Mouse (Mus musculus) hindbrain, embryonic 10.5 days (tissue): ENCODE data around the gene Hoxa13. TPM values are rescaled to one million over a fixed set of nuclear protein-coding genes. Genes with fewer than 3 reads are reported as not detected.
A peak's percentile ranks its signal among the peaks of the same experiment; 100 is the strongest.

ENCODE experiments used
- DNase-seq: peaks from one replicate; pipeline ENCODE4 v3.0.0-alpha.2; 2017; ENCODE audit warnings: low spot score
- H3K27ac ChIP-seq: fragments of 300-500 bp; sonication (generic); 2 replicates; pipeline ENCODE4 v1.5.1; 2016; ENCODE audit warnings: mild to moderate bottlenecking, moderate library complexity
- H3K27me3 ChIP-seq: fragments of 300-500 bp; sonication (generic); 2 replicates; pipeline ENCODE4 v1.6.1; 2016; ENCODE audit warnings: mild to moderate bottlenecking; ENCODE audit not compliant: poor library complexity, insufficient read depth, severe bottlenecking
- H3K36me3 ChIP-seq: fragments of 300-500 bp; sonication (generic); 2 replicates; pipeline ENCODE4 v1.6.1; 2016; ENCODE audit warnings: mild to moderate bottlenecking, moderate library complexity
- H3K4me1 ChIP-seq: fragments of 300-500 bp; sonication (generic); replicated peaks from 2 replicates; pipeline ENCODE4 v1.6.1; 2016; ENCODE audit warnings: mild to moderate bottlenecking
- H3K4me3 ChIP-seq: fragments of 300-500 bp; sonication (generic); 2 replicates; pipeline ENCODE4 v1.5.1; 2016; ENCODE audit warnings: mild to moderate bottlenecking, moderate library complexity
- H3K9me3 ChIP-seq: fragments of 300-500 bp; sonication (generic); 2 replicates; pipeline ENCODE4 v1.6.1; 2016; ENCODE audit warnings: mild to moderate bottlenecking, moderate library complexity
- WGBS: fragments of 180-500 bp; shearing (Covaris S2); methylation state at CpG from one replicate; pipeline ENCODE4 v1.1.7; 2016; 5-methylcytosine and 5-hydroxymethylcytosine counted together
- polyA plus RNA-seq: library from polyadenylated mRNA; unstranded; fragments of >200 nt; fragmentation: Nextera tagmentation; extraction: Ambion mirVana; gene quantifications from 2 replicates; pipeline ENCODE4 v1.2.1, GENCODE M21; 2016

Gene Hoxa13
- polyA plus RNA-seq, 1 experiment from 2014 or later = not detected

DNA sequence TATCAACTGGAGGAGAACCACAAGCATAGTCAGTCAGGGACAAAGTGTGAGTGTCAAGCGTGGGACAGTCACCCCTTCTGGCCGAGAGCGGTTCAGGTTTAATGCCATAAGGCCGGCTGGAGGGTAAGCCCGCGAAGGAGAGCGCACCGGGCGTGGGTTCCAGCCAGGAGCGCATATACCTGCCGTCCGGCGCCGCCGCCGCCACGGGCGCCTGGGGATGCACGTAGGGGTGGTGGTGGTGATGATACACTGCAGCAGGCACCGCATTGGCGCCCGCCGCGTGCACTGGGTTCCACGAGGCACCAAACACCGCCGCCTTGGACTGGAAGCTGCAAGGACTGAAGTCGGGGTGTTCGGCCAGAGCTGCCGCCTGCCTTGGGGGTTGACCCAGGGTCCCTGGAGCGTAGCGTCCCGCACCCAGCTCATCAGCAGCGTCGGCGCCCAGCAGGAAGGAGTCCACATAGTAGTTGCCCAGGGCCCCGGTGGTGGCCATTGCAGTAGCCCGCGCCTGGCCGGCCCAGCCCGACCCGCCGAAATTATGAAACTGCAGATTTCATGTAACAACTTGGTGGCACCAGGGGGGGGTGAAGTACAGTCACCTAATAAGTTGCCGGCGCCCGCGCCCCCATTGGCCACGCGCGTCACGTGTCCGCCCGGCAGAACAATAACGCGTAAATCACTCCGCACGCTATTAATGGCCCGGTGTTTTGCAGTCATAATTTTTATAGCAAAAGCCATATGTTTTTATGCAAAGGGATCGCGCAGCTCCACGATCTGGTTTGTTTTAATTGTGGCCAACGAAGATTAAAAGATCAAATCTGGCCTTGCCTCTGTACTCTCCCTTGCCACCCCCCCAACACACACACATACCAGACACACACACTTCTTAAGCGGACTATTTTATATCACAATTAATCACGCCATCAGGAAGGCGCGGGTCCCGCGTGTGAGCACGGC, 34.8 kb downstream of the Hoxa13 start:
- Histone ChIP-seq H3K27me3 (peaks cover 100% of the 10 kb centered on the region), H3K36me3 (no peaks in the 10 kb centered on the region), H3K9me3 (no peaks in the 10 kb centered on the region), H3K4me3 (no peak overlapping the region), H3K27ac (no peak overlapping the region), H3K4me1 (peaks cover 16% of the 10 kb centered on the region)
- DNase-seq = no peak
- 3% methylated on average over 69 of the region's 69 CpGs for WGBS

DNA sequence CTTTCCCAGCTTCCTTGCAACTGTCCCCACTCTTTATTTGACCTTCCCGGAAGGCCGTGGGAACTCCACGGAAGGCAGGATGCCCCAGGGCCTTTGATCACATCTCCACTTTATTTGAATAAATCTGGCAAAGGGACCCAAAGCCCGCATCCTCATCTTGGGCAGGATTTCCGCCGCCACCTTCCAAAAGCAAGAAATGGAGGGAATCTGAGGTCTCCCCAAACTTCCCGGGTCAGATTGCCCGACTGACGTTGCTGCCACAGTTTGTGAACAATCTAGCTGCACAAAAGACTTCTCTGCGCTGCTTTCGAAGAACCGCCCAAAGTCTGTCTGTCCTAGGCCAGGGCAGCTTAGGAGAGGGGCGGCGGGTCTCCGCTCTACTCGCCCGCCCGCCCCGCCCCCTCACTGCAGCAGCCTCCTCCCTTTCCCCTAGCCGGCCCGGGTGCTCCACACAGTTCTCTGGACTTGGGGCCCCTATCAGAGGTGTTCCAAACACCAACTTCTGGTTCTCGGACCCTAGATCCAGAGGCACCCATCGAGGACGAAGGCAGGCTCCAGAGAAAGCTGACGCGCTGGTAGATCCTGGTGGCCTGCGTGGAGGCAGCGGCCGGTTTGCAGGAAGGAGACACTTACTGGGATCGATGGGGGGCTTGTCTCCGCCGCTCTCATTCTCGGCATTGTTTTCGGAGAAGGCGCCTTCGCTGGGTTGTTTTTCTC, 35.6 kb downstream of the Hoxa13 start:
- 2% methylated on average over 36 of the region's 36 CpGs for WGBS
- H3K36me3 ChIP-seq = no peaks in the 10 kb centered on the region
- no peak overlapping the region for H3K27ac ChIP-seq
- no peak overlapping the region for H3K4me3 ChIP-seq
- H3K4me1 ChIP-seq = peaks cover 16% of the 10 kb centered on the region
- no peak for DNase-seq
- no peaks in the 10 kb centered on the region for H3K9me3 ChIP-seq
- peaks cover 100% of the 10 kb centered on the region for H3K27me3 ChIP-seq

DNA sequence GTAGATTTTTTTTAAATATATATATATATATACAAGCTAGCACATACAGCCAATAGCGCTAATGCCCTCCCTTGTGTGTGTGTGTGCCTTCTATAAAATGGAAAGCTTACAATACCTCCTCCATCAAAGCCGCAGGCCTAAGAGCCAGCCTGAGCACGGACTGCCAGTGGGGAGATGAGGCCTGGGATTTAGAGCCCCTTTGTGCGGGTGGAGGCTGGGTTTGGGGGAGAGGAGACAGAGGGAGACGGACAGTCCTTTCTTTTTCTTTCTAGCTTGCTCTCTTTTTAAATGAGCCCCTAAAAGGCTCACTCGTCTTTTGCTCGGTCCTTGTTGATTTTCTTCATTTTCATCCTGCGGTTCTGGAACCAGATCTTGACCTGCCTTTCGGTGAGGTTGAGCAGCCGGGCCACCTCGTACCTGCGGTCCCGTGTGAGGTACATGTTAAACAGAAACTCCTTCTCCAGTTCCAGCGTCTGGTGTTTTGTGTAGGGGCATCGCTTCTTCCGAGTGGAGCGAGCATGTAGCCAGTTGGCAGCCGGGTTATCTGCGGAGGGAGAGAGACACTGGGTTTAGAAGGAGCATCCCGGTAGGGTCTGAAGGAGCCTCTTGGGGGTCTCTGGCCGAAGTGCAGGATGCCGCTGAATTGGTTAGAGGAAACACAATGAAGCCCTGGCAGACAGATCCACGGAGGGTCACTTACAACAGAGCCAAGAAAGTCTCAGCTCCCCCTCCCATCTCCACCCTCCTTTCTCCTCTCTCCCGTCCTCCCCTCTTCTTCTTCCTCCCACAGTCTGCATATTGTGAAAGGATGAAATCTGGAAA, 36.5 kb downstream of the Hoxa13 start:
- H3K36me3 ChIP-seq = no peaks in the 10 kb centered on the region
- peaks cover 100% of the 10 kb centered on the region for H3K27me3 ChIP-seq
- DNase-seq = no peak
- H3K27ac ChIP-seq = no peak overlapping the region
- peaks cover 16% of the 10 kb centered on the region for H3K4me1 ChIP-seq
- no peaks in the 10 kb centered on the region for H3K9me3 ChIP-seq
- H3K4me3 ChIP-seq = no peak overlapping the region
- WGBS = 2% methylated on average over 24 of the region's 24 CpGs

DNA sequence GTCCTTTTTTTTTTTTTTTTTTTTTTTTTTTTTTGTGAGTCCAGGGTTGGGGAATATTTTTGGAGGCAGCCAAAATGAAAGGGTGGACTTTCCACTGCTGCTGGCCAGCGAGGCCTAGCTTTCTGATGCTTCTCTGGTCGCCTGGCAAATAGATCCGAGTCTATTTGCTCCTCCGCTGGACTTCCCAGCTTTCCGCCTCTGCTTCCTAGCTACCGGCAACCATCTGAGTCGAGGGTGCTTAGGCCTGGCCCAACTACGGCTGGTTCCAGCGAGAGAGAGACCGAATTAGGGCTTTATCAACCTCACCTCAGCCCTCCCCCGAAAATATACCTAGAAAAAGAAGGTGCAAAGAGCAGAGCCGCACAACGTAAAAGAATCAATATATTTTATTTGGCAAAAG, 38.0 kb downstream of the Hoxa13 start:
- Histone ChIP-seq H3K4me1 (peaks cover 16% of the 10 kb centered on the region), H3K9me3 (no peaks in the 10 kb centered on the region), H3K27me3 (peaks cover 100% of the 10 kb centered on the region), H3K36me3 (no peaks in the 10 kb centered on the region), H3K4me3 (no peak overlapping the region), H3K27ac (no peak overlapping the region)
- no peak for DNase-seq
- 8% methylated on average over 13 of the region's 13 CpGs for WGBS

DNA sequence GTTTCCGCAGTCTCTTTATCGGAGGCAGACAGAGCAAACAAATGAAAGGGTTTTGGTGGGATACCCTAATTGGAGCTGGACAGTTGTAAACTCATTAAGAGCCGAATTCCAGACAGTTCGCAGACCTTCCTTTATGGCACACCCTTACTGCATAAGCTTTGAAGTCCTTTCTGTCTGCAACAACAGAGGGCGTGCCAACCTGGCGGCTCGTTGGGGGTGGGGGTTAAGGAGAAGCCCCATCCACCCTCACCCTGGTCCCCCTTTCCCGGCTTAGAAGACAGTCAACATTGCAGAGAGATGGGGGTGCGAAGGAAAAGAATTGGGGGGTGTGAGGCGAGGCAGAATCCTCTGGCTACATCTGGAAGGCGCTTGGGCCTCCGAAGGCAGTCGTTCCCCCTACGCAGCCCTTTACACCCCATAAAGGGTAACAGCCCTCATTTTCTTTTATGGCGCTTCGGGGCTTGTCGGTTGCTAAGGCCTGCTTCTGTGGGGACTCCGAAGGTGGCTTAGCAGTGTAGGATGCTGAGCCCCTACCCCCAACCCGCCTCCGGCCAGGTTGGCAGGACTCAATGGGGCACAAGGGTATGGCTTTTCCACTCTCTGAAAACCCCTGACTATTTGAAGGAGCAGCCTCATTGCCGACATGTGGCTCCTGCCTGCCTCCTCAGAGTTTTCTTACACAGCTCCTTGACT, 38.5 kb downstream of the Hoxa13 start:
- Histone ChIP-seq H3K27ac (no peak overlapping the region), H3K36me3 (no peaks in the 10 kb centered on the region), H3K9me3 (no peaks in the 10 kb centered on the region), H3K4me1 (peaks cover 22% of the 10 kb centered on the region), H3K4me3 (peak overlapping the region; percentile 53), H3K27me3 (peaks cover 100% of the 10 kb centered on the region)
- 7% methylated on average over 21 of the region's 21 CpGs for WGBS
- DNase-seq = no peak

DNA sequence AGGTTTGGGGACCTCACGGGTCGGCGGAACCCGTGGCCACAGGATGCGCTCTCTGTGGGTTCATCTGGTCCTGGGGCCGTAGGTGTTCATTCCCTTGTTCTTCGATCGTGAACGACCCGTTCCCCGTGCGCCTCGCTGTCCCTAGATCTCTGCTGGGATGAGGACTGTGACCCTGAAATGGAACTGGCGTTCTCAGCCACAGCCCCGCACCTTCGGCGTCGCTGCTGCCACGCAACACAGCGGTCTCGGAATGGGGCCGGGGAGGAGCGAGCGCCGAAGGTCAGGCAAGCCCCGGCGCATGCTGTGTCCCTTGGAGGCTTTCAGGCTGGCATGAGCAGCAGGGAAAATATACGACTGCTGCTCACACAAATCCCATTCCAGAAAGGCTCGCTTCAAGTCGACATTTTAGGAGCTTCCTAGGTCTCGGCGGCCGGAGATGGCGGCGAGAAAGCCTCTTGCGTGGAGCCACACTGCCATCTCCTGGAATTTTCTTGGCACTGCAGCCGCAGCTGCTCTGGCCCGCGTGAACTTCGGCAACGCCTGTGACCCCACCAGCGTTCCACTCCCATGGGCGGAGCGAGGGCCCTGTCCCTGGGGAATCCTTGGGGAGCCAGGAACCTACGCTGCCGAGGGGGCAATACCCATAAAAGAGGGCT, 39.2 kb downstream of the Hoxa13 start, which contains the start of gene Hoxa7:
Gene Hoxa7, minus strand, starts transcription at position 518 of the 656 bp plus-strand sequence.
- H3K9me3 ChIP-seq = no peaks in the 10 kb centered on the region
- peaks cover 26% of the 10 kb centered on the region for H3K4me1 ChIP-seq
- WGBS = 1% methylated on average over 46 of the region's 46 CpGs
- H3K27ac ChIP-seq = no peak within 1 kb of the TSS
- H3K4me3 ChIP-seq = peak within 1 kb of the TSS; percentile 53
- H3K36me3 ChIP-seq = no peaks in the 10 kb centered on the region
- peak; percentile 90 for DNase-seq
- peaks cover 100% of the 10 kb centered on the region for H3K27me3 ChIP-seq

DNA sequence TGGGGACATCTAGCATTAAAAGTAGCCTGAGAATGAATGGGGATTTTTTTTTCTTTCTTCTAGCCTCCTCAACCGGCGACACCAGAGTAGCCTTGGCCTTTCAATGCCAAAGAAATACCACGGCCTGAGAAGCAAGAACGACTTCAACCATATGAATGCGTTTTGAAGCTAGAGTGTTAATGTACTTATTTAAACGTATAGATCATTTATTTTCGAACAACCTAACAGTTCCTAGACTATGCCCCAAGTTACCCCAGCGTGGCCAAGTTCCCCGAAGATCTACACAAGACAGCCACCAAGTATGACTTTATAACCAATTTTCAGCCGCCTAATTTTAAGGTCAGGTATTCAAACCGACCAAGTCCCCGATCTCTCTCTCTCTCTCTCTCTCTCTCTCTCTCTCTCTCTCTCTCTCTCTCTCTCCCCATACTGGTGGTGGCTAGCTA, 39.8 kb downstream of the Hoxa13 start:
- Histone ChIP-seq H3K4me3 (peak overlapping the region; percentile 53), H3K27me3 (peaks cover 100% of the 10 kb centered on the region), H3K36me3 (no peaks in the 10 kb centered on the region), H3K4me1 (peaks cover 25% of the 10 kb centered on the region), H3K27ac (no peak overlapping the region), H3K9me3 (no peaks in the 10 kb centered on the region)
- 7% methylated on average over 12 of the region's 12 CpGs for WGBS
- no peak for DNase-seq

DNA sequence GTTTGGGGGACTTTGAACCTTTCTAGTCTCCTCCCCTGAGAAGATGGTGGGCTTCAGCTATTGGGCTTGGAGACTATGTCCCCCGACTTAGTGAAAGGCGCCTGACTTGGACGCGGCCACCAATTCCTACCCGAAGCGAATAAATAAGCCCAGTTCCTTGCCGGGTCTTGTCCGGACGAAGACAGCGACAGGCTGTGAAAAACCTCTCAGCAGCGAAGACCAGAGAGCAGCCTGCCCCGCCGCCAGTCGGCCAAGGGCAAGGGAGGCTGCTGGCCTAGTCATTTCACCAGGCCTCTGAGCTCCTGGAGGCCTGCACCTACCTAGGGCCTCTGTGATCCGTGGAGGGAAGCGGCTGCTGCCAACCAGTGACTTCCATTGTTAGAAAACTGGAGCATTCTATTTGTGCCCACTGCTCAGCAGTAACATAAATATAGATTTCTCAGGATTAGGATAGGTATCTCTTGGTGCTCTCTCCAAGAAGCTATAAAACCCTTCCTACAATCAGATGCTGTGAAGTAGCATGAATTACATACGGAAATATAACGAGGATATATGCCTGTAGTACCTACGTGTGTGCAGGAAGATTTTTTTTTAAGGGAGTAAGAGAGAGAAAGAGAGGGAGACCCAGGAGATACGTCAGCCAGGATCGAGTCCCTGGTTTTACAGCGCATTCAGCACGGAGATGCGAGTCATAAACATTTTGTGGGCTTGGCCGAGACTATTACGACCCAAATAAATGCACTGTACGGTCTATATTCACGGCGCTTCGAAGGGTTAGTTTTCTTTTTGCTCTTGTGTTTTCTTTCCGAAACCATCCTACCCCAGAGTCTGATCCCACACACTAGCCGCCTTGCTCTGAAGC, 40.4 kb downstream of the Hoxa13 start:
- Histone ChIP-seq H3K4me3 (no peak overlapping the region), H3K9me3 (no peaks in the 10 kb centered on the region), H3K36me3 (no peaks in the 10 kb centered on the region), H3K4me1 (peaks cover 22% of the 10 kb centered on the region), H3K27ac (no peak overlapping the region), H3K27me3 (peaks cover 100% of the 10 kb centered on the region)
- peak; percentile 67 for DNase-seq
- WGBS = 11% methylated on average over 32 of the region's 32 CpGs

DNA sequence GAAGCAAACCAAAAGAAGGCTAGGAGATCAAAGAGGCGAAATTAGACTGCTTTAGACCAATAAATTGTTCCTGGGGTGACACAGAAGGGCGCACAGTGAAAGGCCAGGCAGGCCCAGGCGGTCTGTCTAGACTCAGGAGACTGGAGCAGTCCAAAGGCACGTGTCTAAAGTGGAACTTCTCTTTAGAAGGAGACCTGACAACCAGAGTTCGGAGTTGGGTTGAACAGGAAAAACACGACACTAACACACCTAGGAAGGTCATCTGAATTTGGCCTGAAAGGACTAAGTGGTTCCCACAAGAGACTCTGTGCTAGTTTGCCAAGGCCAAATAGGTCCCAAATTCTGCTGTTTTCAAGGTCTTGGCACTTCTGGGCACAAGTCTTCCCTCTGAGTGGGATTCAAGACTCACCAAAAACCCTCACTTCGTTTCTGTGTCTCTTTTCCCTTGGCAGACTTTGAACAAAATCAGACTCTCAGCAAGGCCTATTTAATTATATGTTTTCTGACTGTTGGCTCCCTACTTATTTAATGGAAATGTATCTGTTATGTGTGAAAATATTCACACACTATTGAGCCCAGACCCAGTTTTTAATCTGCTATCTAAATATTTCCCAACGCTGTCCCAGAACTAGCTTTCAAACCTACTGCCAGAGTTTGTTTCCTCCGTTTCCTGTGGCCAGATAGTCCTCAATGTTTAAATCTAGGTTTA, 41.3 kb downstream of the Hoxa13 start:
- no peak for DNase-seq
- no peak overlapping the region for H3K4me3 ChIP-seq
- H3K4me1 ChIP-seq = peaks cover 22% of the 10 kb centered on the region
- 21% methylated on average over 9 of the region's 9 CpGs for WGBS
- H3K9me3 ChIP-seq = no peaks in the 10 kb centered on the region
- H3K27me3 ChIP-seq = peaks cover 100% of the 10 kb centered on the region
- no peaks in the 10 kb centered on the region for H3K36me3 ChIP-seq
- no peak overlapping the region for H3K27ac ChIP-seq

DNA sequence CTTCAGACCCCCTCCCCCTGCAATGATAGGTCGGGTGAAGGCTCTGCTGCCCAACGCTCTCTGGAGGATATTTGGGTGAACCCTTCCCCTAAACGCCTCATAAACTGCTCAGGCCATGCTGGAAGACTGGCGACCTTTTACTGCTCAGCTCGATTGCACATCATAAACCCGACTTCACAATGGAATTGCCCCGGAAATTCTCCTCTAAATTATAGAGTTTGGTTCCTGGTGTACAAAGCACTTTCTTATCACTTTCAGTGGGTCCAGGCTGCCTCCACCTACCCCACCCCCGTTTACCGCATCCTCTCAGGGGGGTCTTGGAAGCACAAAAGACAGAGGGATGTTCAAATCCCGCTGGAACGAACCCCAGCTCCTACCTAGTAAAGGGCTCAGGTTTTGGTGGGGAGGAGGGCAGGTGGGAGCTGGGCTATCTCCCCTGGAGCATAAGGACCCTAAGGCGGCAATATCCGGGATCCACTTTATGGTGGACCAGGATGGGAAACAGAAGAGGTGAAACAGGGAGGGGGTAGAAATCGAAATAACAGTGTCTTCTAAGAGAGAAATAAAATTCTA, 42.0 kb downstream of the Hoxa13 start:
- Histone ChIP-seq H3K9me3 (no peaks in the 10 kb centered on the region), H3K27me3 (peaks cover 100% of the 10 kb centered on the region), H3K27ac (no peak overlapping the region), H3K4me3 (no peak overlapping the region), H3K36me3 (no peaks in the 10 kb centered on the region), H3K4me1 (peaks cover 22% of the 10 kb centered on the region)
- no peak for DNase-seq
- 11% methylated on average over 14 of the region's 14 CpGs for WGBS
